ENCODE assay signal across 31 mouse cellular contexts in the genomic region with DNA sequence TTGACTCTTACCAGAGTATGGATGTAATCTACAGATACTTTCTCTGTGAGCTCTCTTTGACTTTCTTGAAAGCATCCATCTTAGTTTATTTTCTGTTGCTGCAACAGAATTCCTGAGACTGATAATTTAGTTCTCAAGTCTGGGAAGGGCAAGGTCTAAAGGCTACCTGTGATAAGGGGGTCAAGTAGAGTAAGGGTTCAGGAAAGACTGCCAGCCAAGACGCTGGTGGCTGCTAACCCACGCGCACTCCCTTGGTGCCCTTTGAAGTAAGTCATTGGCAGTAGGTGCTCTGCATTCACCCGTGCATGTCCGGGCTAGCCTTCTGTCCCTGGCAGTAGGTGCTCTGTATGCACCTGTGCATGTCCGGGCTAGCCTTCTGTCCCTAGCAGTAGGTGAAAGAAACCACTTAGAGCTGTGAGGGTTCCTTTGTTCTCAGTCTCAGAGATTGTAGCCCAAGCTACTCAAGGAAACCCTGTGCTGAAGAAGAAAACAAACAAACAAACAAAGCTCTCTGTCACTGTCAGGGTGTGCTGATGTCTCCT. TPM values are rescaled to one million over a fixed set of nuclear protein-coding genes. Genes with fewer than 3 reads are reported as not detected.
DNase-seq lines count a peak whose midpoint lies in the region; ATAC-seq lines count a peak whose summit lies in the region.
"Had no signal": no experiment of that assay in that cellular context is flagged by ENCODE, and none has a peak within 500 bp of the region (broad histone marks: within the 10 kb centered on the region; RNA-seq: fewer than 3 reads in every experiment).

No protein-coding gene starts in this region.

- 96% methylated on average over 6 of the region's 6 CpGs for WGBS in midbrain, embryonic 11.5 days
- WGBS in midbrain, embryonic 14.5 days: 100% methylated on average over 6 of the region's 6 CpGs
- WGBS in intestine, embryonic 15.5 days: 86% methylated on average over 6 of the region's 6 CpGs
- WGBS in embryonic facial prominence, embryonic 10.5 days: 91% methylated on average over 6 of the region's 6 CpGs

- H3K4me3 ChIP-seq in midbrain, embryonic 11.5 days (ENCODE audit: low read depth, low read length): no peak overlapping the region
- no peak overlapping the region for H3K4me3 ChIP-seq in midbrain, embryonic 14.5 days (replicated peaks; ENCODE audit: low read depth, low read length)
- H3K4me3 ChIP-seq in intestine, embryonic 15.5 days (replicated peaks): no peak overlapping the region
- H3K4me3 ChIP-seq in embryonic facial prominence, embryonic 10.5 days: no peak overlapping the region
- H3K4me3 ChIP-seq: embryonic facial prominence, embryonic 12.5 days; embryonic facial prominence, embryonic 15.5 days; forebrain, embryonic 12.5 days; forebrain, embryonic 15.5 days; heart, adult 2 months; heart, embryonic 10.5 days; heart, embryonic 13.5 days had no signal

- H3K27me3 ChIP-seq in midbrain, embryonic 11.5 days (ENCODE audit: control insufficient read depth, insufficient read depth, low read length): no peaks in the 10 kb centered on the region
- no peaks in the 10 kb centered on the region for H3K27me3 ChIP-seq in midbrain, embryonic 14.5 days (ENCODE audit: control insufficient read depth, insufficient read depth, low read length)
- no peaks in the 10 kb centered on the region for H3K27me3 ChIP-seq in intestine, embryonic 15.5 days (replicated peaks)
- H3K27me3 ChIP-seq in embryonic facial prominence, embryonic 10.5 days (replicated peaks; ENCODE audit: low read depth, poor library complexity, severe bottlenecking): no peaks in the 10 kb centered on the region
- H3K27me3 ChIP-seq: embryonic facial prominence, embryonic 12.5 days; embryonic facial prominence, embryonic 15.5 days; forebrain, embryonic 12.5 days; forebrain, embryonic 15.5 days; heart, embryonic 13.5 days; Patski had no signal

- H3K9me3 ChIP-seq in midbrain, embryonic 11.5 days (ENCODE audit: control insufficient read depth, low read length): no peaks in the 10 kb centered on the region
- no peaks in the 10 kb centered on the region for H3K9me3 ChIP-seq in midbrain, embryonic 14.5 days (ENCODE audit: control insufficient read depth, low read length)
- no peaks in the 10 kb centered on the region for H3K9me3 ChIP-seq in intestine, embryonic 15.5 days
- H3K9me3 ChIP-seq in embryonic facial prominence, embryonic 10.5 days: no peaks in the 10 kb centered on the region
- H3K9me3 ChIP-seq: embryonic facial prominence, embryonic 12.5 days; embryonic facial prominence, embryonic 15.5 days; forebrain, embryonic 12.5 days; forebrain, embryonic 15.5 days; G1E; heart, embryonic 10.5 days; heart, embryonic 13.5 days had no signal

- no peak for ATAC-seq in midbrain, embryonic 11.5 days (ENCODE audit: low FRiP score)
- no peak for ATAC-seq in midbrain, embryonic 14.5 days (ENCODE audit: low FRiP score, low TSS enrichment)
- peak; percentile 58 for ATAC-seq in intestine, embryonic 15.5 days
- ATAC-seq: forebrain, embryonic 15.5 days; hindbrain, postnatal 0 days; inflammation-experienced regulatory T-cells, adult 6 months; Patski had no signal

- no peak overlapping the region for H3K4me2 ChIP-seq in midbrain, embryonic 11.5 days
- H3K4me2 ChIP-seq in midbrain, embryonic 14.5 days (ENCODE audit: low read length): no peak overlapping the region
- no peak overlapping the region for H3K4me2 ChIP-seq in intestine, embryonic 15.5 days (replicated peaks)
- H3K4me2 ChIP-seq: embryonic facial prominence, embryonic 12.5 days; embryonic facial prominence, embryonic 15.5 days; forebrain, embryonic 12.5 days; forebrain, embryonic 15.5 days; heart, embryonic 13.5 days; hindbrain, embryonic 14.5 days had no signal

- H3K27ac ChIP-seq in midbrain, embryonic 11.5 days (ENCODE audit: low read depth, low read length): no peak overlapping the region
- no peak overlapping the region for H3K27ac ChIP-seq in midbrain, embryonic 14.5 days (replicated peaks; ENCODE audit: low read depth, low read length)
- no peak overlapping the region for H3K27ac ChIP-seq in intestine, embryonic 15.5 days
- H3K27ac ChIP-seq in embryonic facial prominence, embryonic 10.5 days (replicated peaks): no peak overlapping the region
- H3K27ac ChIP-seq: embryonic facial prominence, embryonic 12.5 days; embryonic facial prominence, embryonic 15.5 days; forebrain, embryonic 12.5 days; forebrain, embryonic 15.5 days; heart, adult 2 months; heart, embryonic 10.5 days; heart, embryonic 13.5 days; hindbrain, embryonic 14.5 days; hindbrain, postnatal 0 days had no signal

- peaks cover 49% of the 10 kb centered on the region for H3K36me3 ChIP-seq in midbrain, embryonic 11.5 days (ENCODE audit: control insufficient read depth, insufficient read depth, low read length)
- H3K36me3 ChIP-seq in midbrain, embryonic 14.5 days (ENCODE audit: control insufficient read depth, insufficient read depth, low read length): peaks cover 100% of the 10 kb centered on the region
- peaks cover 80% of the 10 kb centered on the region for H3K36me3 ChIP-seq in intestine, embryonic 15.5 days
- peaks cover 100% of the 10 kb centered on the region for H3K36me3 ChIP-seq in embryonic facial prominence, embryonic 10.5 days (replicated peaks)

- H3K9ac ChIP-seq in midbrain, embryonic 11.5 days (ENCODE audit: low read length): no peak overlapping the region
- H3K9ac ChIP-seq in midbrain, embryonic 14.5 days (replicated peaks; ENCODE audit: low read length): no peak overlapping the region
- no peak overlapping the region for H3K9ac ChIP-seq in intestine, embryonic 15.5 days
- H3K9ac ChIP-seq: embryonic facial prominence, embryonic 12.5 days; embryonic facial prominence, embryonic 15.5 days; forebrain, embryonic 12.5 days; forebrain, embryonic 15.5 days; heart, embryonic 13.5 days; hindbrain, embryonic 14.5 days had no signal

- no peaks in the 10 kb centered on the region for H3K4me1 ChIP-seq in midbrain, embryonic 11.5 days (ENCODE audit: control insufficient read depth, insufficient read depth, low read length)
- H3K4me1 ChIP-seq in midbrain, embryonic 14.5 days (ENCODE audit: control insufficient read depth, insufficient read depth, low read length): no peaks in the 10 kb centered on the region
- H3K4me1 ChIP-seq in intestine, embryonic 15.5 days (replicated peaks): no peaks in the 10 kb centered on the region
- H3K4me1 ChIP-seq in embryonic facial prominence, embryonic 10.5 days: no peaks in the 10 kb centered on the region
- H3K4me1 ChIP-seq: embryonic facial prominence, embryonic 12.5 days; embryonic facial prominence, embryonic 15.5 days; forebrain, embryonic 12.5 days; forebrain, embryonic 15.5 days; heart, embryonic 10.5 days; heart, embryonic 13.5 days had no signal

- DNase-seq in midbrain, embryonic 11.5 days (ENCODE audit: low spot score, missing footprints): peak; percentile 44
- DNase-seq in midbrain, embryonic 14.5 days: no peak
- DNase-seq in R1 (ENCODE audit: low read depth, low spot score): peak; percentile 68
- peak; percentile 21 for DNase-seq in yolk sac, embryonic 10.5 days (ENCODE audit: low spot score)
- DNase-seq in embryonic facial prominence, embryonic 10.5 days (ENCODE audit: low spot score): no peak
- DNase-seq in natural killer cell, adult 2 months (ENCODE audit: low spot score in 2 of 2): no peak
- DNase-seq in gastrocnemius, adult 18-20 months (ENCODE audit: low spot score): no peak
- DNase-seq: adrenal gland, adult 2 months; adrenal gland, postnatal 14 days; cerebellum, adult 11-12 months; cerebellum, adult 8-10 months; cerebellum, postnatal 36 days; embryo, embryonic 11 days; gastrocnemius, postnatal 10 days; gastrocnemius, postnatal 36 days; heart, adult 2 months; heart, postnatal 14 days; heart, postnatal 4 days; kidney, adult 18-20 months had no signal

RNA-seq across cellular contexts. Expression of a gene that starts 19.2 kb away (rescaled TPM):
- 274 and 282 TPM in 2 replicates for polyA plus RNA-seq in midbrain, embryonic 11.5 days (2014; fragmentation: Nextera tagmentation; extraction: Ambion mirVana)
- 252 and 292 TPM in 2 replicates for polyA plus RNA-seq in midbrain, embryonic 14.5 days (2014; fragmentation: Nextera tagmentation; extraction: Ambion mirVana)
- 404 and 407 TPM in 2 replicates for polyA plus RNA-seq in intestine, embryonic 15.5 days (2015; fragmentation: Nextera tagmentation; extraction: Ambion mirVana)
- polyA plus RNA-seq in embryonic facial prominence, embryonic 10.5 days (2016; fragmentation: Nextera tagmentation; extraction: Ambion mirVana): 183 TPM in 2 replicates
- total RNA-seq in gastrocnemius, adult 18-20 months (2021): 100 to 1,000 TPM; 401 to 443 TPM

RNA-seq across cellular contexts. Expression of a gene that starts 34.3 kb away (rescaled TPM):
- 89.7 and 90.1 TPM in 2 replicates for polyA plus RNA-seq in midbrain, embryonic 11.5 days (2014; fragmentation: Nextera tagmentation; extraction: Ambion mirVana)
- polyA plus RNA-seq in midbrain, embryonic 14.5 days (2014; fragmentation: Nextera tagmentation; extraction: Ambion mirVana): 49.9 and 76.6 TPM in 2 replicates
- 84.4 and 91.5 TPM in 2 replicates for polyA plus RNA-seq in intestine, embryonic 15.5 days (2015; fragmentation: Nextera tagmentation; extraction: Ambion mirVana)
- 90.3 and 96.0 TPM in 2 replicates for polyA plus RNA-seq in embryonic facial prominence, embryonic 10.5 days (2016; fragmentation: Nextera tagmentation; extraction: Ambion mirVana)
- 10 to 100 TPM; 67.0 to 69.3 TPM for total RNA-seq in gastrocnemius, adult 18-20 months (2021)

RNA-seq across cellular contexts. Expression of a gene that starts 34.5 kb away (rescaled TPM):
- 51.5 and 58.3 TPM in 2 replicates for polyA plus RNA-seq in midbrain, embryonic 11.5 days (2014; fragmentation: Nextera tagmentation; extraction: Ambion mirVana)
- 31.1 and 39.7 TPM in 2 replicates for polyA plus RNA-seq in midbrain, embryonic 14.5 days (2014; fragmentation: Nextera tagmentation; extraction: Ambion mirVana)
- 32.0 and 36.7 TPM in 2 replicates for polyA plus RNA-seq in intestine, embryonic 15.5 days (2015; fragmentation: Nextera tagmentation; extraction: Ambion mirVana)
- 57.8 and 59.2 TPM in 2 replicates for polyA plus RNA-seq in embryonic facial prominence, embryonic 10.5 days (2016; fragmentation: Nextera tagmentation; extraction: Ambion mirVana)
- total RNA-seq in gastrocnemius, adult 18-20 months (2021): 1 to 10 TPM; 6.9 to 7.3 TPM

Comparison
In these comparisons a context has a peak if more than half of its experiments do, and no peak if none do; other contexts are left out.
1. DNase-seq: peak in midbrain, embryonic 11.5 days (single experiment), R1 (single experiment) and yolk sac, embryonic 10.5 days (single experiment); none in midbrain, embryonic 14.5 days (single experiment), embryonic facial prominence, embryonic 10.5 days (single experiment), natural killer cell, adult 2 months (0 of 2) and gastrocnemius, adult 18-20 months (single experiment).